ENCODE assay signal across 9 mouse cellular contexts in genomic region chr4:154336650-154337049, GRCm38 (mm10). TPM values are rescaled to one million over a fixed set of nuclear protein-coding genes. Genes with fewer than 3 reads are reported as not detected.
A peak's percentile ranks its signal among the peaks of the same experiment; 100 is the strongest.
DNase-seq lines count a peak whose midpoint lies in the region; ATAC-seq and TF ChIP-seq lines count a peak whose summit lies in the region.
"Had no signal": no experiment of that assay in that cellular context is flagged by ENCODE, and none has a peak within 500 bp of the region (broad histone marks: within the 10 kb centered on the region; RNA-seq: fewer than 3 reads in every experiment).

No protein-coding gene starts in this region.

- H3K36me3 ChIP-seq in heart, adult 2 months (ENCODE audit: control insufficient read depth, insufficient read depth, low read length): no peaks in the 10 kb centered on the region
- no peaks in the 10 kb centered on the region for H3K36me3 ChIP-seq in kidney, embryonic 15.5 days
- H3K36me3 ChIP-seq in midbrain, embryonic 13.5 days: 0 out of 2 replicates have a peak, but pooled peaks cover under 1% of the 10 kb centered on the region
- no peaks in the 10 kb centered on the region for H3K36me3 ChIP-seq in liver, embryonic 11.5 days (ENCODE audit: control insufficient read depth, insufficient read depth, low read length)

- no peak for TF ChIP-seq CTCF in heart, adult 2 months (IDR thresholded peaks at IDR 0.05)

- no peak overlapping the region for H3K4me3 ChIP-seq in heart, adult 2 months
- no peak overlapping the region for H3K4me3 ChIP-seq in kidney, embryonic 15.5 days (replicated peaks)
- no peak overlapping the region for H3K4me3 ChIP-seq in midbrain, embryonic 13.5 days (replicated peaks)
- H3K4me3 ChIP-seq in liver, embryonic 11.5 days (ENCODE audit: low read depth, low read length): no peak overlapping the region

- no peaks in the 10 kb centered on the region for H3K27me3 ChIP-seq in heart, adult 2 months (ENCODE audit: control insufficient read depth, insufficient read depth, low read length)
- peaks cover 100% of the 10 kb centered on the region for H3K27me3 ChIP-seq in kidney, embryonic 15.5 days
- peaks cover 15% of the 10 kb centered on the region; the same call in 1 of the 2 replicates for H3K27me3 ChIP-seq in midbrain, embryonic 13.5 days
- no peaks in the 10 kb centered on the region; the same call in 1 of the 2 replicates for H3K27me3 ChIP-seq in liver, embryonic 11.5 days (replicated peaks; ENCODE audit: control insufficient read depth, insufficient read depth, low read length)

- DNase-seq in embryo, embryonic 10 days (ENCODE audit: low spot score): peak; percentile 52
- DNase-seq in embryo, embryonic 10.5 days (ENCODE audit: low spot score): no peak
- peak; percentile 51 to 78 for DNase-seq in heart, adult 2 months
- no peak for DNase-seq in ovary, adult 18-20 months (ENCODE audit: low spot score)
- no peak for DNase-seq in c-Kit-positive CD71-positive TER-119-positive erythroid progenitor cells, embryonic 14.5 days (ENCODE audit: low spot score)
- no peak for DNase-seq in liver, embryonic 11.5 days (ENCODE audit: low spot score)

- H3K9me3 ChIP-seq in kidney, embryonic 15.5 days (replicated peaks): no peaks in the 10 kb centered on the region
- H3K9me3 ChIP-seq in midbrain, embryonic 13.5 days: no peaks in the 10 kb centered on the region
- H3K9me3 ChIP-seq in liver, embryonic 11.5 days (ENCODE audit: control insufficient read depth, low read length): no peaks in the 10 kb centered on the region

- TF ChIP-seq EP300 in heart, adult 2 months (IDR thresholded peaks at IDR 0.05; ENCODE audit: insufficient read depth, low read depth, low read length): no peak; the same call in 1 of the 2 replicates

- TF ChIP-seq POLR2A in heart, adult 2 months (IDR thresholded peaks at IDR 0.05; ENCODE audit: insufficient read depth, low read depth, low read length): no peak

- no peak overlapping the region for H3K4me2 ChIP-seq in kidney, embryonic 15.5 days
- H3K4me2 ChIP-seq in midbrain, embryonic 13.5 days (replicated peaks): no peak overlapping the region
- H3K4me2 ChIP-seq in liver, embryonic 11.5 days: no peak overlapping the region

- H3K79me2 ChIP-seq in heart, adult 2 months (replicated peaks; ENCODE audit: control insufficient read depth, insufficient read depth, low read length): no peaks in the 10 kb centered on the region

- peaks cover 10% of the 10 kb centered on the region for H3K4me1 ChIP-seq in heart, adult 2 months (ENCODE audit: control insufficient read depth, insufficient read depth, low read length)
- H3K4me1 ChIP-seq in kidney, embryonic 15.5 days: peaks cover 56% of the 10 kb centered on the region
- H3K4me1 ChIP-seq in midbrain, embryonic 13.5 days (replicated peaks): peaks cover 30% of the 10 kb centered on the region
- peaks cover 8% of the 10 kb centered on the region; the same call in 1 of the 2 replicates for H3K4me1 ChIP-seq in liver, embryonic 11.5 days (replicated peaks; ENCODE audit: control insufficient read depth, insufficient read depth, low read length)

- H3K27ac ChIP-seq in heart, adult 2 months: peak overlapping the region; percentile 89
- peak overlapping the region; percentile 74 for H3K27ac ChIP-seq in kidney, embryonic 15.5 days
- no peak overlapping the region for H3K27ac ChIP-seq in midbrain, embryonic 13.5 days
- no peak overlapping the region for H3K27ac ChIP-seq in liver, embryonic 11.5 days (ENCODE audit: low read depth, low read length)

- no peak overlapping the region for H3K9ac ChIP-seq in heart, adult 2 months (ENCODE audit: low read depth, low read length)
- no peak overlapping the region; the same call in 1 of the 2 replicates for H3K9ac ChIP-seq in kidney, embryonic 15.5 days
- H3K9ac ChIP-seq in midbrain, embryonic 13.5 days (replicated peaks): peak overlapping the region; percentile 14; the same call in 1 of the 2 replicates
- H3K9ac ChIP-seq in liver, embryonic 11.5 days (ENCODE audit: low read depth, low read length): no peak overlapping the region

- ATAC-seq in kidney, embryonic 15.5 days (replicated peaks; ENCODE audit: low FRiP score): peak; percentile 74
- no peak for ATAC-seq in midbrain, embryonic 13.5 days
- no peak for ATAC-seq in liver, embryonic 11.5 days (replicated peaks; ENCODE audit: low FRiP score)

- intact Hi-C loops in heart, adult 2 months (cut with DNase I): no loop called here

- WGBS in heart, adult 2 months: 43% methylated on average over 10 of the region's 10 CpGs
- WGBS in kidney, embryonic 15.5 days: 16% methylated on average over 10 of the region's 10 CpGs
- 12% methylated on average over 10 of the region's 10 CpGs for WGBS in midbrain, embryonic 13.5 days
- 35% methylated on average over 10 of the region's 10 CpGs for WGBS in liver, embryonic 11.5 days

RNA-seq across cellular contexts. Expression of gene B230104I21Rik, which starts 0.7 kb away (rescaled TPM):
- not detected for total RNA-seq in heart, adult 2 months (2021)
- polyA plus RNA-seq in heart, adult 2 months (2012; rRNA removed): not detected in 2 replicates
- polyA plus RNA-seq in kidney, embryonic 15.5 days (2015; fragmentation: Nextera tagmentation; extraction: Ambion mirVana): not detected in 2 replicates
- polyA plus RNA-seq in midbrain, embryonic 13.5 days (2015; fragmentation: Nextera tagmentation; extraction: Ambion mirVana): 0.24 TPM in 1 of 2 replicates, not detected in the other
- not detected in 2 replicates for polyA plus RNA-seq in liver, embryonic 11.5 days (2014; fragmentation: Nextera tagmentation; extraction: Ambion mirVana)
- polyA plus RNA-seq: neural tube, embryonic 14.5 days had no signal

RNA-seq across cellular contexts. Expression of gene Arhgef16, which starts 35.2 kb away (rescaled TPM):
- total RNA-seq in heart, adult 2 months (2021): under 1 TPM; 0.36 to 0.39 TPM
- polyA plus RNA-seq in heart, adult 2 months (2012; rRNA removed): 1.2 and 1.6 TPM in 2 replicates
- 32.2 and 34.2 TPM in 2 replicates for polyA plus RNA-seq in kidney, embryonic 15.5 days (2015; fragmentation: Nextera tagmentation; extraction: Ambion mirVana)
- 0.18 and 0.32 TPM in 2 replicates for polyA plus RNA-seq in midbrain, embryonic 13.5 days (2015; fragmentation: Nextera tagmentation; extraction: Ambion mirVana)
- polyA plus RNA-seq in liver, embryonic 11.5 days (2014; fragmentation: Nextera tagmentation; extraction: Ambion mirVana): 5.3 and 5.9 TPM in 2 replicates

Comparison
In these comparisons a context has a peak if more than half of its experiments do, and no peak if none do; other contexts are left out.
1. DNase-seq: peak in embryo, embryonic 10 days (single experiment) and heart, adult 2 months (2 of 2); none in embryo, embryonic 10.5 days (single experiment), ovary, adult 18-20 months (single experiment), c-Kit-positive CD71-positive TER-119-positive erythroid progenitor cells, embryonic 14.5 days (single experiment) and liver, embryonic 11.5 days (single experiment).
2. H3K27ac ChIP-seq: peak in heart, adult 2 months (single experiment) and kidney, embryonic 15.5 days (single experiment); none in midbrain, embryonic 13.5 days (single experiment) and liver, embryonic 11.5 days (single experiment).